Mouse (Mus musculus): ENCODE results near the gene Mtmr10.

The Mtmr10 gene

GRCm38 (mm10) chr7:64287414-64288091, at the start of gene Mtmr10:
TSS of gene Mtmr10 (plus strand) at chr7:64287653.
- DNase-seq, result peak; percentile 98

- no peak for DNase-seq
Observed at GRCm38 (mm10) chr7:64237747-64238146, 49.7 kb upstream of the Mtmr10 start.

- no peak for DNase-seq
Observed at GRCm38 (mm10) chr7:64238410-64239086, 48.9 kb upstream of the Mtmr10 start.

- no peak for DNase-seq
Observed at GRCm38 (mm10) chr7:64239138-64239805, 48.2 kb upstream of the Mtmr10 start.

- DNase-seq, result no peak
Observed at GRCm38 (mm10) chr7:64239806-64240315, 47.6 kb upstream of the Mtmr10 start.

- DNase-seq, result no peak
Observed at GRCm38 (mm10) chr7:64242424-64242823, 45.0 kb upstream of the Mtmr10 start.

GRCm38 (mm10) chr7:64244371-64244770, 43.1 kb upstream of the Mtmr10 start:
- no peak for DNase-seq

GRCm38 (mm10) chr7:64246713-64247112, 40.7 kb upstream of the Mtmr10 start:
- no peak for DNase-seq

GRCm38 (mm10) chr7:64248352-64248751, 39.1 kb upstream of the Mtmr10 start:
- no peak for DNase-seq

- DNase-seq, result no peak
Observed at GRCm38 (mm10) chr7:64249715-64250114, 37.7 kb upstream of the Mtmr10 start.

- no peak for DNase-seq
Observed at GRCm38 (mm10) chr7:64250417-64250816, 37.0 kb upstream of the Mtmr10 start.

GRCm38 (mm10) chr7:64253736-64254135, 33.7 kb upstream of the Mtmr10 start:
- no peak for DNase-seq

GRCm38 (mm10) chr7:64265502-64266279, 21.8 kb upstream of the Mtmr10 start:
- no peak for DNase-seq

- DNase-seq, result no peak
Observed at GRCm38 (mm10) chr7:64266587-64266986, 20.9 kb upstream of the Mtmr10 start.

GRCm38 (mm10) chr7:64271926-64272325, 15.5 kb upstream of the Mtmr10 start:
- no peak for DNase-seq

- DNase-seq, result no peak
Observed at GRCm38 (mm10) chr7:64275518-64275917, 11.9 kb upstream of the Mtmr10 start.

- no peak for DNase-seq
Observed at GRCm38 (mm10) chr7:64276921-64277320, 10.5 kb upstream of the Mtmr10 start.

GRCm38 (mm10) chr7:64278526-64278925, 8.9 kb upstream of the Mtmr10 start:
- no peak for DNase-seq

GRCm38 (mm10) chr7:64279548-64279947, 7.9 kb upstream of the Mtmr10 start:
- no peak for DNase-seq

- DNase-seq, result peak; percentile 18
Observed at GRCm38 (mm10) chr7:64286566-64286965, 887 bp upstream of the Mtmr10 start.

- peak; percentile 52 for DNase-seq
Observed at GRCm38 (mm10) chr7:64289416-64289815, 2.0 kb downstream of the Mtmr10 start.

GRCm38 (mm10) chr7:64290431-64290830, 3.0 kb downstream of the Mtmr10 start:
- no peak for DNase-seq

GRCm38 (mm10) chr7:64291722-64292121, 4.3 kb downstream of the Mtmr10 start:
- DNase-seq, result no peak
